Mouse (Mus musculus) bone marrow macrophage, adult 2 months (primary cell): ENCODE measurements around the gene Zfp330. TPM values are rescaled to one million over a fixed set of nuclear protein-coding genes. Genes with fewer than 3 reads are reported as not detected.

ENCODE experiments used
- H3K27ac ChIP-seq: 2 replicates; pipeline ENCODE4 v1.5.1; 2012; ENCODE audit warnings: low read depth, low read length; ENCODE audit not compliant: insufficient read depth
- H3K4me1 ChIP-seq: 2 replicates; pipeline ENCODE4 v1.6.1; 2012; ENCODE audit warnings: low read length; ENCODE audit not compliant: control insufficient read depth, insufficient read depth
- H3K4me3 ChIP-seq: 2 replicates; pipeline ENCODE4 v1.5.1; 2012; ENCODE audit warnings: mild to moderate bottlenecking, low read length, moderate library complexity; ENCODE audit not compliant: insufficient read depth
- CTCF ChIP-seq: IDR thresholded peaks from 2 replicates; pipeline ENCODE4 v1.5.1; 2012; ENCODE audit warnings: low read depth, mild to moderate bottlenecking, low read length, moderate library complexity
- POLR2A ChIP-seq: IDR thresholded peaks from 2 replicates; pipeline ENCODE4 v1.6.1; 2012; ENCODE audit warnings: mild to moderate bottlenecking, low read depth, low read length, borderline replicate concordance
- polyA plus RNA-seq: library from polyadenylated mRNA; stranded (reverse); fragments of >200 nt; gene quantifications from 2 replicates; pipeline ENCODE4 v1.2.4, GENCODE M21; 2012; ENCODE audit not compliant: missing spikeins, insufficient read depth, insufficient read length

Gene Zfp330
- polyA plus RNA-seq = 31.6 and 34.5 TPM in 2 replicates

GRCm38 (mm10) chr8:82774093-82774422 is at the start of gene Zfp330:
Zfp330 (minus strand) TSS chr8:82774160.
- peak within 1 kb of the TSS; percentile 82 for H3K4me3 ChIP-seq
- TF ChIP-seq POLR2A (no peak), CTCF (no peak)
- H3K27ac ChIP-seq = peak within 1 kb of the TSS; percentile 54
- H3K4me1 ChIP-seq = peaks cover 13% of the 10 kb centered on the region

GRCm38 (mm10) chr8:82777945-82778344 is 4.0 kb upstream of the Zfp330 start:
- no peaks in the 10 kb centered on the region for H3K4me1 ChIP-seq
- TF ChIP-seq CTCF = no peak
- TF ChIP-seq POLR2A = no peak
- H3K4me3 ChIP-seq = no peak overlapping the region
- H3K27ac ChIP-seq = no peak overlapping the region

DNA sequence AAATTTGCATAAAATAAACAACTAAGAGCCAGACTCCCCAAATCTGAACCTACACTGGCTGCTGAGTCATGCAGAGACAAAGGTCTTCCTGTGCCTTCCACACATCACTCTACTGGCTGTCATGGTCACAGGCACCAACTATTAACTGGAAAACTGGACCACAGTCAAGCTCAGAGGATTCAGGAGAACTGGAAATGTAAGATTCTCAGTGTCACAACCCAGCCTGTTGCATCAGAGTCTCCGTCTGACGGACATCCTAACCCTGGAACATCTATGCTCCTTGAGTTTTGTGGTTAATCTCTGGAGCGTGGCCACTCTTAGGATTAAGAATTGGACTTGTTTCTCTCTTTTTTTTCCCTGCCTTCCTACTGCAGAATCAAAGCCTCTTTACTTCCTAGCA is 3.4 kb upstream of the Zfp330 start:
- H3K27ac ChIP-seq = no peak overlapping the region
- TF ChIP-seq POLR2A (no peak), CTCF (no peak)
- peaks cover 2% of the 10 kb centered on the region; the same call in 1 of the 2 replicates for H3K4me1 ChIP-seq
- H3K4me3 ChIP-seq = no peak overlapping the region

DNA sequence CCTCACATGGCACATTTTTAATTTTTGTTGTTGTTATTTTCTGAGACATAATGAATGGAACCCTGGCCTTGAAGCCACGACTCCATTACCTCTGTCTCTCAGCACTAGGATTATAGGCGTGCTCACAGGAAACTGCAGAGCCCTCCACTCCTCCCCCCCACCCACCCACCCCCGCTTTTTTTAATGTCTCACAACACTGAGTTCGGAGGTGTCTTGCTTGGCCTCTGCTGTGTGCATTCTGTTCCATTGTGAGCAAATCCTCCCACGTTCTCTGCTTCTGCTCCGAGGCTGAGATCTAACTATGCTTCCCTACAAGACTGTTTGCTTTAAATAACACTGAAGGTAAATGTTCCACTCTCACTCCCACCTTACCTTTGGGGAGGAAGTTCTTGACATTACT is 522 bp upstream of the Zfp330 start:
- H3K27ac ChIP-seq = no peak overlapping the region
- H3K4me1 ChIP-seq = peaks cover 13% of the 10 kb centered on the region
- TF ChIP-seq POLR2A (no peak), CTCF (no peak)
- H3K4me3 ChIP-seq = peak overlapping the region; percentile 82; the same call in 1 of the 2 replicates

- peak overlapping the region; percentile 54 for H3K27ac ChIP-seq
- no peak for TF ChIP-seq CTCF
- no peak for TF ChIP-seq POLR2A
- H3K4me3 ChIP-seq = peak overlapping the region; percentile 82
- H3K4me1 ChIP-seq = peaks cover 13% of the 10 kb centered on the region
Observed at GRCm38 (mm10) chr8:82773332-82774092, 448 bp downstream of the Zfp330 start.

- H3K4me3 ChIP-seq = no peak overlapping the region
- peaks cover 13% of the 10 kb centered on the region for H3K4me1 ChIP-seq
- TF ChIP-seq CTCF (no peak), POLR2A (no peak)
- H3K27ac ChIP-seq = no peak overlapping the region
Observed at GRCm38 (mm10) chr8:82770886-82771285, 3.1 kb downstream of the Zfp330 start.

DNA sequence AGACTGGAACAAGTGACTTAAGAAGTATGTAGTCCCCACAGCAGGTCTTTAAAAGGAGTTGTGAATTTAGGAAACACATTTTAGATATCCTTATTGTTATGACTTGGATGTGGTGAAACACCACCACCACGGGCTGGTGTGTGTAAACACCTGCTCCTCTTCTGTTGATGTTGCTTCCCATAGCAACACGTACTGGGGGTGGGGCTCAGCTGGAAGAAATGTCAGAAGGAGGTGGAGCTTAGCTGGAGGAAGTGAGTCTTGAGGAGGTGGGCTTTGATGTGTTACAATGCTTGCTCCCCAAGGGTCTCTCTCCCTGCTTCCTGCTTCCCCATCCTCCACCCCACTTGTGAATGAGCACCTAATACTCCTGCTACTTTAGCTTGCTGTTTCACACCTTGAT is 14.9 kb downstream of the Zfp330 start:
- Histone ChIP-seq H3K4me3 (no peak overlapping the region), H3K4me1 (no peaks in the 10 kb centered on the region), H3K27ac (no peak overlapping the region)
- TF ChIP-seq POLR2A = no peak
- TF ChIP-seq CTCF = no peak

DNA sequence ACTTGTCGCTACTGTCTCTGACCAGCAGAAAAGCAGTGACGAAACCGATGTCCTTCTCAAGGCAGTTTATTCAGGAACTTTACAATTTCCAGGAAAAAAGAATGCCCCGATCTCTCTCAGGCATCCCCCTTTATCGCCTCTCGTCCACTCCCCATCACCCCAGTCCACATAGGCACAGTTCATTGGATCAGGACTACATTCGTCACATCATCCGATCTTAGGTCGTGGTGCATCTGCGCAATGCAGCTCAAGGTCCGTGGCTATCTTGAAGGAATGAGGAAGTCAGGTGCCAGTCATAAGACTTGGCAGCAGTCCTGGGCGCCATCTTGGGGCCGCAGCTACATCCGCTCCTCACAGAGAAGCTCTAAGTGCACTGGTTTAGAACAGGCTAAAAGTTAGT is 19.0 kb downstream of the Zfp330 start:
- TF ChIP-seq POLR2A (no peak), CTCF (no peak)
- Histone ChIP-seq H3K4me3 (no peak overlapping the region), H3K27ac (no peak overlapping the region), H3K4me1 (no peaks in the 10 kb centered on the region)

GRCm38 (mm10) chr8:82746617-82747016 is 27.3 kb downstream of the Zfp330 start:
- no peaks in the 10 kb centered on the region for H3K4me1 ChIP-seq
- no peak overlapping the region for H3K4me3 ChIP-seq
- TF ChIP-seq POLR2A (no peak), CTCF (no peak)
- H3K27ac ChIP-seq = no peak overlapping the region

DNA sequence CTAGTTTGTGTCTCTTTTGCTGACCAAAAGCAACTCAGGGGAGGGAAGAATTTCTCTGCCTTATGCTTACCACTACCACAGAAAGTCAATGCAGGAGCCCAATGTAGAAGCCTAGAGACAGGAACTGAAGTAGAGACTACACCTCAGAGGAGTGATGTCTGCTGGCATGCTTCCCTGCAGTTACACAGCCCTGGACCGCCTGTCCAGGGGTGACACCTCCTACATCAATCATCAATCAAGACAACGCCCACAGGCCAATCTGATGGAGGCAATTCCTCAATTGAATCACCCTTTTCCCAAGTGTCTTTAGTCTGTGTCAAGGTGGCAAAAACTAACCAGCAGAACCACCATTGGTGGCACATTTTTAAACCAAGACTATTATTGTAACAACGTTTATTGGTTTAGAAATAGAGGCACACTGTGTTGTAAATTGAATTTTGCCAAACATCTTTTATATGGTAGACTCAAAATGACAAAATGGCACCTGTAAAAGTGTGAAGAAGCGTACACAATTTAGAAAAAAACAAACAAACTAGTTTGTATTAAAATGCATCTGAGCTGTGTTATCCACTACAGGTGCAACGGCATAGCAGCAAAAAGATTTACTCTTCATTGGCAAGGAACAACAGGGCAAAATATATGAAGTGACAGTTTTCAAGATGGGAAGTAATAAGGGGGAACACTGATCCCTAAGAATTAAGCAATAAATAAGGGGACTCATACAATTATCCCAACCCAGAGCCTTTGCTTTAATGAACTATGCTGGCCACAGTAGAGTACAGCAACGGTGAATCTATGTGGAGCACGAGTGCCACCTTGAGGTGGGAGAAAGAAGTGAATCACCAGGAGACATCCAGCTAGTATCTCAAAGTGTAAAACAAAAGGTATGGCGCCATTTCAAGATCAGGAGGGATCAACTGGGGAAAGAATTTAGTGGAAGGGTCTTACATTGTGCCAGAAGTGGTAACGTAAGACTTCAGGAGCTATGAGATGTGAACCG is 29.8 kb downstream of the Zfp330 start:
- no peak overlapping the region for H3K27ac ChIP-seq
- H3K4me3 ChIP-seq = no peak overlapping the region
- TF ChIP-seq POLR2A (no peak), CTCF (no peak)
- no peaks in the 10 kb centered on the region for H3K4me1 ChIP-seq

Other genes starting within 250 kb of the Zfp330 start
- 38.9 and 44.9 TPM in 2 replicates for gene Rnf150, start 89.2 kb upstream of the Zfp330 start, polyA plus RNA-seq